Mouse (Mus musculus): ENCODE data around the gene Slc16a4.

DNA sequence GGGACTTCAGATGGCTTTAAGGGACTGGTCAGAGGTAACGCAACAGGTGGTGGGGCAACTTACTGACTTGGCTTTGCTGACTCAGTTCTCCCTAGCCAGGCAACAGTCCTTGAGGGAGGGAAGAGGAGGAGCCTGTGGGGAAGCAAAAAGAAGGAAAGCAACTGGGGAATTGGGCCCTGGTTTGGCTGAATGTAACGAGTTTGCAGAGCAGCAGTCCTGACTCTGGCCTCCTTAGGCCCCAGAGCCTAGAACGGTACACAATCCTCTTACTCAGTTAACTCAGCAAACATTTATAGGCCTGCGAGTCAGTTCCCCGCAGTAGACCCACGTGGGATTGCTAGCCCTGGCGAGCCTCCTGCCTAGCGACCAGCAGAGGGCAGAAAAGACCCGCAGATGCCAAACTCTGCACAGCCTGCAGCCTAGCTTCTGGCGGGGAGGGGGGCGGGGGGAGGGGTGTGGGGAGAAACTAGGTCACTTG, 66.0 kb downstream of the Slc16a4 start:
- no peak for TF ChIP-seq TCF12 (IDR thresholded peaks at IDR 0.05; ENCODE audit: insufficient read depth, poor library complexity, severe bottlenecking)
- no peak for TF ChIP-seq USF1 (IDR thresholded peaks at IDR 0.05; ENCODE audit: low read depth)
- no peak for TF ChIP-seq POLR2A (IDR thresholded peaks at IDR 0.05; ENCODE audit: insufficient read length, low read depth)
- TF ChIP-seq MYOG (IDR thresholded peaks at IDR 0.05; ENCODE audit: control insufficient read depth in 1 of 3, insufficient read depth in 1 of 3, insufficient read length in 2 of 3, low read depth in 2 of 3) = no peak
- no peak for TF ChIP-seq MAX (IDR thresholded peaks at IDR 0.05; ENCODE audit: low read depth)
- TF ChIP-seq E2F4 (IDR thresholded peaks at IDR 0.05; ENCODE audit: insufficient read depth) = no peak
- TF ChIP-seq CEBPB (IDR thresholded peaks at IDR 0.05; ENCODE audit: insufficient read depth, poor library complexity, severe bottlenecking) = no peak
- peak in 1 of 3 experiments; percentile 43 for TF ChIP-seq MYOD1 (IDR thresholded peaks at IDR 0.05; ENCODE audit: control insufficient read depth in 1 of 3, insufficient read length in 2 of 3, low read depth in 2 of 3)
- no peak for TF ChIP-seq REST (IDR thresholded peaks at IDR 0.05; ENCODE audit: insufficient read depth, insufficient read length)
- no peak for TF ChIP-seq POLR2AphosphoS2 (IDR thresholded peaks at IDR 0.05; ENCODE audit: insufficient read length, low read depth)
- TF ChIP-seq SRF (IDR thresholded peaks at IDR 0.05; ENCODE audit: control insufficient read depth, insufficient read length, low read depth) = no peak

All from myocyte (in vitro differentiated cells).